Mouse (Mus musculus) ovary, postnatal 36 days (tissue): ENCODE measurements at regions not wholly inside any gene's neighbourhood (a gene's known extent, or its start where the extent isn't known, plus 50 kb on each side); places are given as distances from the start of the nearest gene placed in this dataset.

Experiments
- DNase-seq: peaks from one replicate; pipeline ENCODE4 v3.0.0; 2022; ENCODE audit warnings: low spot score, mixed read lengths

- DNase-seq: no peak
Observed at GRCm38 (mm10) chr10:70739348-70739966, 83.7 kb upstream of the Phyhipl start.

DNA sequence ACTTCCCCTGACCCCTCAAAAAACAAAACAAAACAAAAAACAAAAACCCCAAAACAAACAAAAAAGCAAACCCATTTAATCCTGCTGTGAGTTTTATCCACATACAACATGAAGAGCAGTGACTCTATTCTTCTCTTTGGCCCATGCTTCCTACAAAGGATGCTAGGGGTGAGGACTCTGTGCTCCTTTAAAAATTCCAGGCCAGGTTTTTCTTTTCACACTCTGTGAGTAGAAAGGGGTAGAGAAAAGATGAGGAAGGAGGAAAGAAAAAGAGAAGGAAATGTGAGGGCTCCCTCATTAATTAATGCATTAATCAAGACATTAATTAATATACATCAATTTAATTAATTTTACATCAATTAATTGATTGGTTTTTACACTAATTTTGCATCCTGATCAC is 82.9 kb upstream of the Phyhipl start:
- no peak for DNase-seq

DNA sequence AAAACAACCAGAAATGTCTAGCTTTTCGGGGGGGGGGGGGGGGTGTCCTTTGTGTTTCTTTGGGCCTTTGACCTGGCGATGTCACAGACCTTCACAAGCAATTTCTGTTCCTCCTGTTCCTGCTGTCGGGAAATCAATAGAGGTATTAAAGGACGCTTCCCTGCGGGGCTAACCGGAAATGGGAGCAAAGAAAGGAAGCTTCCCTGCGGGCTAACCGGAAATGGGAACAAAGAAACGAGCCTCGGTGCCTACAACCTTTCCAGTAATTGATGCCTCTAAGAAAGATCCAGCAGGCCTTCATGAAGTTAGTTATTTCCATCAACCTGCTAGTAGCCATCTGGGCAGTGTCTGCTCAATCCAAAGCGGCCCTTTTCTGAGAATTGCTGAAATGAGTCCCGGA is 78.2 kb upstream of the Phyhipl start:
- no peak for DNase-seq

- no peak for DNase-seq
Observed at GRCm38 (mm10) chr10:70733478-70733877, 77.7 kb upstream of the Phyhipl start.

DNA sequence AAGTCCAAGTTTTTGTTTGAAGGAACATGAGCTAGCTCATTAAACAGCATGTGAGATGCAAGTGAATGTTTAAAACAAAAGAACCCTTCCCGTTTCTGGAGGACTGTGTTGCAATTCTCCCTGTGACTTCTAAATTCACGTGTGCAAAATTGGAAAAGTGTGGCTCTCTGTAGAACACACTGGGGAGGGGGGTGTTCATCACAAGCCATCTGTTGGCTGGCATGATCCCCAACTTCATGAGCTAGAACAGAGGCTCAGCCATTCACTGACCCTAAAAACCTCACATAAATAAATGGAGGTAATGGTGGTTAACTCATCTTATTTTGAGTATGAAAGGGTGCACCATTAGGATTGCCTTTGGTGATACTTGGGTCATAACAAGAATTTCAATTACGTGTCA is 69.3 kb upstream of the Phyhipl start:
- DNase-seq: no peak

DNA sequence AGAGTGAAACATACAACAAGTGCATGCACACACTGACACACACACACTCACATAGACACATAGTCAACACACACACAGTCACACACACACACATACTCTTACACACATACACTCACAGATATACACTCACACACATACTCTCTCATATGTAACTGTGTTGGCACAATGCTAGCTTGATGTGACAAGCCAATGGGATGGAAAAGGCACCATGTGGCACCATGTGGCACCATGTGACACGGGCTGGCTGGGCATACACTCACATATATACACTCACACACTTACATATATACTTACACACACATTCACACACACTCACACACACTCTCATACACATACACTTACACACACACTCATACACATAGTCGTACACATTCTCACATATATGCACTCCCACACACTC is 67.0 kb upstream of the Phyhipl start:
- DNase-seq: no peak

GRCm38 (mm10) chr10:70722381-70722780 is 66.6 kb upstream of the Phyhipl start:
- DNase-seq: no peak

- no peak for DNase-seq
Observed at GRCm38 (mm10) chr10:70717464-70717863, 61.7 kb upstream of the Phyhipl start.

DNA sequence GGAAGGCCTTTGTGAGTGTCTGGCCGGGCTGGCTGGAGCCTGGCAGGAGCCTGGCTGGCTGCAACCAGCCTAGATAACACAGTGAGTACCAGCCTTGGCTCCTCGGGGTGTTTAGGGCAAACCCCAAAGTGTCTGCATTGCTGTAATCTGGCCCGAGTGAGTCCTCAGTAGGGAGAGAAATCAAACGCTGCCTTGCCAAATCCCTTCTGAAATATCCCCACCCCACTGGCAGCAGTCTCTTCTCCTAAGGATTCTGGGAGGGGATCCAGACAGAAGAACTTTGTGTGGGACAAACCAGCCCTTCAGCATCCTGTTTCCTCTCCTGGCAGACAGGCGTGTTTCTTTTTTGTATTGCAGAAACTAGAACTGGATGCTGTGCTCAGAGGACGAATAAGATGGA is 61.3 kb upstream of the Phyhipl start:
- peak; percentile 16 for DNase-seq

DNA sequence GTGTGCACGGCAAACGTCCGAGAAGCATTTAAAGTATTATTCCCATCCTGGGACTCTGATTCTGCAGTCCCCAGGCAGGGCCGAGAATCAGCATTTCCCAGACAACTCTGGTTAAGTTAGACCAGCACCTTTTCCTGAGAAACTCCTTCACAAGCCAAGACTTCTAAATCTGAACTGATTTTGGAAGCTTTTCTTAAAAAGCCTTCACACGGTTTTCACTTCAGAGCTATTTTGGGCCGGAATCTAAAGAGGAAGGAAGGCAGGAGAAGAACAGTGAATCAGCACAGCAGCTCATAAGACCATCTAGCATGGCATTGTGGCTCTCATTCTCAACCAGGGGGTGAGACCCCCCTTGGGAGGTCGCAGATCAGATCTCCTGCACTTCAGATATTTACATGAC is 57.5 kb upstream of the Phyhipl start:
- DNase-seq: no peak

DNA sequence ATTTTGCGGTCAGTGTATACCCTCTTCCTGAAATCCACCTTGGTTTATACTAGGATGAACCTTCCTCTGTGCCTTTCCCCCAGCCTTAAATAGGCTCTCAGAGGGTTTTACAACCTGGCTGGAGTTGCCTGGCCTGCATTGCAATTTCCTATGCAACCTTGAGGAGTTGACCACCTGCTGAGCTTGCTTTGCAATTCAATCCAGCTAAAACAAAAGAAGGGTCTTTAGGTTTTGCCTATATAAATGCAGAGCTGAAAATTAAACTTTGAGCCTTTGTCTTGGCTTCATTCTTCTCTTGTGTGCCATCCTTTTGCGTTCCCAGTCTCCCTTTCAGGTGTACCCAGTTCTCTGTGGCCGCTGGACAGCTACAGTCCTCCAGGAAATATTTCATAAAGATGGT is 53.0 kb upstream of the Phyhipl start:
- DNase-seq: no peak
